Mouse (Mus musculus) erythroblast, adult 5-6 weeks (primary cell): ENCODE data around the gene Gm10142. TPM values are rescaled to one million over a fixed set of nuclear protein-coding genes. Genes with fewer than 3 reads are reported as not detected.
"Not testable (repeated sequence)": the region's sequence is repeated elsewhere in the genome, so short reads cannot be mapped to it uniquely, and the experiment has no call there.

Source experiments
- ATAC-seq: replicated peaks from 2 replicates; pipeline ENCODE4 v1.8.0; 2016; ENCODE audit warnings: moderate number of reproducible peaks, mild to moderate bottlenecking, moderate TSS enrichment, inconsistent platforms; ENCODE audit not compliant: poor library complexity, low FRiP score, severe bottlenecking
- total RNA-seq, 2 experiments: library from RNA; stranded (forward) in 1 of 2; stranded (reverse) in 1 of 2; fragments of 150-400 nt in 1 of 2; fragments of 200-764, 138-1000 nt in 1 of 2; gene quantifications; 2 replicates each; pipeline versions ENCODE4 v1.2.3 to v1.2.4; 2015 to 2017; ENCODE audit warnings: low replicate concordance in 2 of 2

The Gm10142 gene
- not detected in 2 replicates for total RNA-seq (2015; ENCODE audit: low replicate concordance)
- not detected in 2 replicates for total RNA-seq (2017; ENCODE audit: low replicate concordance)

DNA sequence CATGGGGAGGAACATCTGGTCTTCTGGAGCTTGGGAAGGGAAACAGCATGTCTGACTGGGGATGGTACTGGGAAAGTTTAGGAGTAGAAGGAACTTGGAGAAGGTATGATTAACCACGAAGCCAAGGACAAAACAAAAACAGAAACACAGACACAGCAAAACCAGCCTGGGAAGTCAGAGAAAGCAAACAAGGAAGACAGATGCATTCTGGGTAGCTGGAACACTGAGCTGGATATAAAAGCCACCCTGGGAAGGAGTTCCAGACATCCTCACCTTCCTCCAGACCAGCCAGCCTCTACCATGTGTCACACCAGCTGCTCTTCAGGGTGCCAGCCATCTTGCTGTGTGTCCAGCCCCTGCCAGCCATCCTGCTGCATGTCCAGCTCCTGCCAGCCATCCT, at the start of gene Gm10142:
Gm10142 (plus strand) TSS at position 301 of the 400 bp plus-strand sequence.
- ATAC-seq = no peak

DNA sequence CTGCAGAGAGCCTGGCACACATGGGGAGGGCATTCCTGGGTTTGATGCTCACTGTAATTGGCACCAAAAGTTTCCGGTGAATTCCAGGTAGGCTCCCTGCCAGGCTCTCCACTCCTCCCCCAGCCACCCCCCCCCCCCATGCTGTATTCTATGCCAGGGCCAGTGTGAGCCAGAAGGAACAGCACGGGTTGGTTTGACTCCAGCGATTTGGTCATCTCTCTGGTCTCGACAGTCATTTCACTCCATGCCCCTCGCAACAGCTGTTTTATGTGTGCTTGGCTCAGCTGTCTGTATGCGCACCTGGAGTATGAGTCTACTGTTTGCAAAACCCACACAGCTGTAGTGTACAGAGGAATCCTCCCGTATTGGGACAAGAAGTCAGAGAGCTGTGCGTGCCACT, 49.3 kb upstream of the Gm10142 start:
- ATAC-seq = no peak

GRCm38 (mm10) chr10:77667402-77667801, 48.2 kb upstream of the Gm10142 start:
- ATAC-seq = no peak

- no peak for ATAC-seq
Observed at GRCm38 (mm10) chr10:77670710-77671109, 44.9 kb upstream of the Gm10142 start.

- ATAC-seq = no peak
Observed at GRCm38 (mm10) chr10:77671519-77671918, 44.1 kb upstream of the Gm10142 start.

GRCm38 (mm10) chr10:77673765-77674164, 41.8 kb upstream of the Gm10142 start:
- ATAC-seq = no peak

GRCm38 (mm10) chr10:77677562-77677961, 38.0 kb upstream of the Gm10142 start:
- no peak for ATAC-seq

DNA sequence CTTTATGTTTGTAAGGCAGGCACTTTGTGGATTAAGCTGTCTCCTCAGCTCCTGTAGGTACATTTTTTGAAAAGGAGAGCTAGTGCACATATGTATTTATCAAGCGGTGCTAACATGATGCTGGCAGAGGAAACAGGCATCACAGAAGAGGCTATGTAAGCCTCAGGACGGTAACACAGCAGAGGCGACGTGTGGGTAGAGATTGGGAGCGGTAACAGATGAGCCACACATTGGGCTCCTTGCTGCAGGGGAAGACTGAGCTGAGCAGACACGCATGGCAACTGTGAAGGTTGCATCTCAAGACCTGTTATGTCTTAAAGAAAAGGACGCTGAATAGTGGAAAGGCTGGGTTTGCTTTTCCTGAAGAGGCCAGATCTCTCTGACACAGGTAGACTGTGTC, 32.6 kb upstream of the Gm10142 start:
- ATAC-seq = no peak

DNA sequence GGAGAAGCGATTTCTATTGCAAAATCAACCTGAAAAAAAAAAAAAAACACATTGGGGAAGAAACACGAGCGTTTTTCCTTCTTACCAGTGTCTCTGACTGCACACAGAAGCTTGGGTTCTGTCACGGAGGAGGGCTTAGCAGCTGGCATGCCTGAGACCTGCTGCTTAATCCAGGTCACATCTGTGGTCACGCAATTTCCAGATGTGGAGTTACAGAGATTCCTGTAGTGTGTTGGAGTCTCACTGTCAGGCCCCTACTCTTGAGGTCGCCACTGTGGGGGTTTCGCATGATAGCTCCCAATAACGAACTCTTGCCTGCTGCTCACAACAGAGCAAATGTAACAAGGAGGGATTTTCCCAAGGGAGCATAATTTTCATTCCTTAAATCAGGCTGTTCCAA, 31.4 kb upstream of the Gm10142 start:
- no peak for ATAC-seq

GRCm38 (mm10) chr10:77685895-77686664, 29.5 kb upstream of the Gm10142 start, which contains the start of gene Tspear:
TSS of gene Tspear (plus strand) at chr10:77686569.
- no peak for ATAC-seq

GRCm38 (mm10) chr10:77687021-77687420, 28.6 kb upstream of the Gm10142 start:
- ATAC-seq = no peak

DNA sequence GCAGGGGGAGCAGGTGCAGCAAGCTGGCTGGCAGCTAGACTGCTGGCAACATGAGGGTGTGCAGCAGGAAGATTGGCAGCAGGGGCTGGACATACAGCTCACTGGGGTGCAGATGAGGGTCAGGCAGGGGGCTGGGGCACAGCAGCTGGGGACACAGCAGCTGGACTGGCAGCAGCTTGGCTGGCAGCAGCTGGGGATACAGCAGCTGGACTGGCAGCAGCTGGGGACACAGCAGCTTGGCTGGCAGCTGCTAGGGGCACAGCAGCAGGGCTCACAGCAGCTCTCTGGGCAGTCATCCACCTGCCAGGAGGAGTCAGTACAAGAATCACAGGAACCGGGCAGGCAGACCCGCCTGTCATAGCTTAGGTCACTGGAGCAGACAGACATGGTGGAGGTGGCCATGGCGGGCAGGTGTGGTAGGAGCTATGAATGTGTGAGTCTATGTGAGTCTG, 25.2 kb upstream of the Gm10142 start, which contains the start of gene Gm19402:
Gm19402 (minus strand) TSS at position 402 of the 452 bp plus-strand sequence.
- ATAC-seq = not testable (repeated sequence)

GRCm38 (mm10) chr10:77697133-77697532, 18.5 kb upstream of the Gm10142 start, which contains the start of gene Gm9508:
TSS of gene Gm9508 (minus strand) at chr10:77697233.
- ATAC-seq = no peak

- no peak for ATAC-seq
Observed at GRCm38 (mm10) chr10:77706326-77706725, 9.3 kb upstream of the Gm10142 start, which contains the start of gene Gm10272. TSS of gene Gm10272 (plus strand) at chr10:77706626.

GRCm38 (mm10) chr10:77709831-77710230, 5.8 kb upstream of the Gm10142 start:
- no peak for ATAC-seq

DNA sequence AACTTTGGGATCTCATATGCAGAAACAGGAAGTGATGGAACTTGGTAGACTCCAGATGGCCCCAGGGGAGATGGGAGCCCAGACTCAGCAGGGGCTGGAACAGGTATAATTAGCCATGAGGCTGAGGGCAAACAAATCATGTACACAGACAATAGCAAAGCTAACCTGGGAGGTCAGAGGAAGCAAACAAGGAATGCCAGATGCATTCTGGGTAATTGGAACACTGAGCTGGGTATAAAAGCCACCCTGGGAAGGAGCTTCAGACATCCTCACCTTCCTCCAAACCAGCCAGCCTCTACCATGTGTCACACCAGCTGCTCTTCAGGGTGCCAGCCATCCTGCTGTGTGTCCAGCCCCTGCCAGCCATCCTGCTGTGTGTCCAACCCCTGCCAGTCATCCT, 4.5 kb upstream of the Gm10142 start, which contains the start of gene Gm10024:
Gm10024 (plus strand) TSS at position 301 of the 400 bp plus-strand sequence.
- ATAC-seq = not testable (repeated sequence)

GRCm38 (mm10) chr10:77713734-77714133, 1.9 kb upstream of the Gm10142 start:
- ATAC-seq = no peak

- not testable (repeated sequence) for ATAC-seq
Observed at GRCm38 (mm10) chr10:77720299-77720698, 4.7 kb downstream of the Gm10142 start, which contains the start of gene Krtap12-1. TSS of gene Krtap12-1 (plus strand) at chr10:77720599.

DNA sequence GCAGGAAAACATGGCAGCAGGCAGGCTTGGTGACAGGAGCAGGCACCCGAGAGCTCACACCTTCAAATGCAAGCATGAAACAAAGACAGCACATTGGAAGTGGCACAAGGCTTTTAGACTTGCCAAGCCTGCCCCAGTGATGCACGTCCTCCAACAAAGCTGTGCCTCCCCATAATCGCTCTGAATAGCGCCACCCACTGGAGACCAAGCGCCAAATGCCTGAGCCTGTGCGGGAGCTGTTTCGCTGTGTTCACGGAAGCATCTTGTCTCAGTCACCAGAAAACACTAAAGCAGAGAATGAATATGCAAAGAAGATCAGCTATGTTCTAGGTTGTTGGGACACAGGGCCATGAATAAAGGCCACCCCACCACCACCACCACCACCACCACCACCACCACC, 9.2 kb downstream of the Gm10142 start:
- ATAC-seq = no peak

DNA sequence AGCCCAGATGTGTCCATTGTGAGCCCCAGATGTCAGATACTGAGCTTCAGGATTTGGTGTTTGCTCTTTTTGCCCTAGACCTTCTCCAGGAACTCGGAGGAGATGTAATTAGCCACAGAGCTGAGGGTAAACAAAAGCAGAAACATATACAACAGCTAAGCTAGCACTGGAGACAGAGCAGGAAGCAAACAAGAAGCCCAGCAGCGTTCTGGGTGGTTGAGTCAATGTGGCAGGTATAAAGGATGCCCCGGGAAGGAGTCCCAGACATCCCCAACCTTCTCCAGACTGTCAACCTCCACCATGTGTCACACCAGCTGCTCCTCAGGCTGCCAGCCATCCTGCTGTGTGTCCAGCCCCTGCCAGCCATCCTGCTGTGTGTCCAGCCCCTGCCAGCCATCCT, 10.6 kb downstream of the Gm10142 start, which contains the start of gene Gm10100:
Gm10100 (plus strand) TSS at position 301 of the 400 bp plus-strand sequence.
- no peak for ATAC-seq

DNA sequence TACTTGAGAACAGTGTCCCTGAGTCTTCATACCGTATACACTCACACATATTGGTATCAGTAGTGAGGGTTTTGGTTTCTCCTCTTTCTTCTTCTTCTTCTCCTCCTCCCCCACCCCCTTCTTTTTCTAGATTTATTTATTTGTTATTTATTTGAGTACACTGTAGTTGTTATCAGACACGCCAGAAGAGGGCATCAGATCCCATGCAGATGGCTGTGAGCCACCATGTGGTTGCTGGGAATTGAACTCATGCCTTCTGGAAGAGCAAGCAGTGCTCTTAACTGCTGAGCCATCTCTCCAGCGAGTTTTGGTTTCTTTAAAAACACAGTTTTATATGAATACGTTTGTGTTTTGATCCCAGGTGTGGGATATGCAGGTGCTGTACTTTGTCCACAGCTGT, 12.7 kb downstream of the Gm10142 start:
- no peak for ATAC-seq
